Mouse (Mus musculus) bone marrow macrophage, adult 2 months (primary cell): Measurements from ENCODE around the gene Fgfr2.
A peak's percentile ranks its signal among the peaks of the same experiment; 100 is the strongest.

Experiments used
- CTCF ChIP-seq: IDR thresholded peaks from 2 replicates; pipeline ENCODE4 v1.5.1; 2012; ENCODE audit warnings: low read depth, mild to moderate bottlenecking, low read length, moderate library complexity
- POLR2A ChIP-seq: IDR thresholded peaks from 2 replicates; pipeline ENCODE4 v1.6.1; 2012; ENCODE audit warnings: mild to moderate bottlenecking, low read depth, low read length, borderline replicate concordance

GRCm38 (mm10) chr7:130762071-130762897 is 2360.9 kb downstream of the Fgfr2 start:
- peak; percentile 66 for TF ChIP-seq CTCF
- no peak for TF ChIP-seq POLR2A
